Mouse (Mus musculus): ENCODE measurements around the gene Hnf4a. TPM values are rescaled to one million over a fixed set of nuclear protein-coding genes. Genes with fewer than 3 reads are reported as not detected.

Hnf4a gene
- polyA plus RNA-seq, 1 experiment from 2014 or later, result 24.2 TPM

GRCm38 (mm10) chr2:163609281-163609975 is 102.8 kb downstream of the Hnf4a start:
- TF ChIP-seq CTCF (IDR thresholded peaks at IDR 0.05; ENCODE audit: low read depth), result no peak
- no peak for TF ChIP-seq EP300 (optimal IDR thresholded peaks at IDR 0.05)
- H3K4me1 ChIP-seq (replicated peaks; ENCODE audit: control insufficient read depth, insufficient read depth), result no peaks in the 10 kb centered on the region
- 83% methylated on average over 12 of the region's 12 CpGs for WGBS
- no peaks in the 10 kb centered on the region for H3K27me3 ChIP-seq (ENCODE audit: control insufficient read depth, insufficient read depth, low read length)
- no peak overlapping the region for H3K9ac ChIP-seq (ENCODE audit: low read length)
- H3K27ac ChIP-seq (replicated peaks), result no peak overlapping the region
- no peaks in the 10 kb centered on the region for H3K9me3 ChIP-seq (ENCODE audit: control insufficient read depth, low read length)
- H3K4me2 ChIP-seq (replicated peaks; ENCODE audit: low read depth), result no peak overlapping the region
- no peak overlapping the region for H3K4me3 ChIP-seq (ENCODE audit: low read depth, low read length)
- no peak for ATAC-seq (ENCODE audit: low FRiP score, low TSS enrichment)
- no peak for DNase-seq (ENCODE audit: low spot score)
- H3K36me3 ChIP-seq (ENCODE audit: control insufficient read depth, insufficient read depth, low read length), result peaks cover 3% of the 10 kb centered on the region; the same call in 1 of the 2 replicates

GRCm38 (mm10) chr2:163611176-163611575 is 104.6 kb downstream of the Hnf4a start:
- Histone ChIP-seq H3K9me3 (ENCODE audit: control insufficient read depth, low read length) (no peaks in the 10 kb centered on the region), H3K4me3 (ENCODE audit: low read depth, low read length) (no peak overlapping the region), H3K27ac (replicated peaks) (no peak overlapping the region), H3K36me3 (ENCODE audit: control insufficient read depth, insufficient read depth, low read length) (peaks cover 7% of the 10 kb centered on the region), H3K4me2 (replicated peaks; ENCODE audit: low read depth) (no peak overlapping the region), H3K9ac (ENCODE audit: low read length) (no peak overlapping the region), H3K4me1 (replicated peaks; ENCODE audit: control insufficient read depth, insufficient read depth) (no peaks in the 10 kb centered on the region), H3K27me3 (ENCODE audit: control insufficient read depth, insufficient read depth, low read length) (no peaks in the 10 kb centered on the region)
- peak; percentile 63 for ATAC-seq (ENCODE audit: low FRiP score, low TSS enrichment)
- 61% methylated on average over 9 of the region's 9 CpGs for WGBS
- TF ChIP-seq EP300 (optimal IDR thresholded peaks at IDR 0.05) (peak; percentile 32), CTCF (IDR thresholded peaks at IDR 0.05; ENCODE audit: low read depth) (no peak)
- no peak for DNase-seq (ENCODE audit: low spot score)

GRCm38 (mm10) chr2:163613206-163613605 is 106.6 kb downstream of the Hnf4a start:
- H3K9ac ChIP-seq (ENCODE audit: low read length), result no peak overlapping the region
- no peaks in the 10 kb centered on the region for H3K27me3 ChIP-seq (ENCODE audit: control insufficient read depth, insufficient read depth, low read length)
- ATAC-seq (ENCODE audit: low FRiP score, low TSS enrichment) (no peak), DNase-seq (ENCODE audit: low spot score) (no peak)
- no peaks in the 10 kb centered on the region for H3K4me1 ChIP-seq (replicated peaks; ENCODE audit: control insufficient read depth, insufficient read depth)
- no peak overlapping the region for H3K4me3 ChIP-seq (ENCODE audit: low read depth, low read length)
- H3K4me2 ChIP-seq (replicated peaks; ENCODE audit: low read depth), result no peak overlapping the region
- H3K36me3 ChIP-seq (ENCODE audit: control insufficient read depth, insufficient read depth, low read length), result peaks cover 4% of the 10 kb centered on the region
- TF ChIP-seq CTCF (IDR thresholded peaks at IDR 0.05; ENCODE audit: low read depth), result no peak
- no peak for TF ChIP-seq EP300 (optimal IDR thresholded peaks at IDR 0.05)
- no peak overlapping the region for H3K27ac ChIP-seq (replicated peaks)
- no peaks in the 10 kb centered on the region for H3K9me3 ChIP-seq (ENCODE audit: control insufficient read depth, low read length)
- 95% methylated on average over 5 of the region's 5 CpGs for WGBS

GRCm38 (mm10) chr2:163613990-163614389 is 107.4 kb downstream of the Hnf4a start:
- TF ChIP-seq EP300 (optimal IDR thresholded peaks at IDR 0.05) (no peak), CTCF (IDR thresholded peaks at IDR 0.05; ENCODE audit: low read depth) (peak; percentile 35)
- no peaks in the 10 kb centered on the region for H3K27me3 ChIP-seq (ENCODE audit: control insufficient read depth, insufficient read depth, low read length)
- H3K9me3 ChIP-seq (ENCODE audit: control insufficient read depth, low read length), result no peaks in the 10 kb centered on the region
- 92% methylated on average over 4 of the region's 4 CpGs for WGBS
- H3K36me3 ChIP-seq (ENCODE audit: control insufficient read depth, insufficient read depth, low read length), result peaks cover 6% of the 10 kb centered on the region
- no peak overlapping the region for H3K9ac ChIP-seq (ENCODE audit: low read length)
- no peak overlapping the region for H3K4me3 ChIP-seq (ENCODE audit: low read depth, low read length)
- no peak overlapping the region for H3K4me2 ChIP-seq (replicated peaks; ENCODE audit: low read depth)
- no peak overlapping the region for H3K27ac ChIP-seq (replicated peaks)
- H3K4me1 ChIP-seq (replicated peaks; ENCODE audit: control insufficient read depth, insufficient read depth), result no peaks in the 10 kb centered on the region
- ATAC-seq (ENCODE audit: low FRiP score, low TSS enrichment) (no peak), DNase-seq (ENCODE audit: low spot score) (no peak)

- H3K4me2 ChIP-seq (replicated peaks; ENCODE audit: low read depth), result no peak overlapping the region
- H3K27me3 ChIP-seq (ENCODE audit: control insufficient read depth, insufficient read depth, low read length), result no peaks in the 10 kb centered on the region
- H3K27ac ChIP-seq (replicated peaks), result no peak overlapping the region
- TF ChIP-seq EP300 (optimal IDR thresholded peaks at IDR 0.05) (no peak), CTCF (IDR thresholded peaks at IDR 0.05; ENCODE audit: low read depth) (no peak)
- peaks cover 11% of the 10 kb centered on the region for H3K36me3 ChIP-seq (ENCODE audit: control insufficient read depth, insufficient read depth, low read length)
- DNase-seq (ENCODE audit: low spot score) (no peak), ATAC-seq (ENCODE audit: low FRiP score, low TSS enrichment) (no peak)
- H3K9me3 ChIP-seq (ENCODE audit: control insufficient read depth, low read length), result no peaks in the 10 kb centered on the region
- H3K4me3 ChIP-seq (ENCODE audit: low read depth, low read length), result no peak overlapping the region
- H3K4me1 ChIP-seq (replicated peaks; ENCODE audit: control insufficient read depth, insufficient read depth), result no peaks in the 10 kb centered on the region
- 89% methylated on average over 9 of the region's 9 CpGs for WGBS
- H3K9ac ChIP-seq (ENCODE audit: low read length), result no peak overlapping the region
Measured at GRCm38 (mm10) chr2:163615401-163615800, 108.8 kb downstream of the Hnf4a start.

- 83% methylated on average over 4 of the region's 4 CpGs for WGBS
- H3K9me3 ChIP-seq (ENCODE audit: control insufficient read depth, low read length), result no peaks in the 10 kb centered on the region
- no peak for DNase-seq (ENCODE audit: low spot score)
- no peak overlapping the region for H3K9ac ChIP-seq (ENCODE audit: low read length)
- no peak overlapping the region for H3K4me2 ChIP-seq (replicated peaks; ENCODE audit: low read depth)
- H3K4me3 ChIP-seq (ENCODE audit: low read depth, low read length), result no peak overlapping the region
- TF ChIP-seq EP300 (optimal IDR thresholded peaks at IDR 0.05), result no peak
- TF ChIP-seq CTCF (IDR thresholded peaks at IDR 0.05; ENCODE audit: low read depth), result no peak
- no peaks in the 10 kb centered on the region for H3K27me3 ChIP-seq (ENCODE audit: control insufficient read depth, insufficient read depth, low read length)
- no peaks in the 10 kb centered on the region for H3K4me1 ChIP-seq (replicated peaks; ENCODE audit: control insufficient read depth, insufficient read depth)
- H3K36me3 ChIP-seq (ENCODE audit: control insufficient read depth, insufficient read depth, low read length), result peaks cover 12% of the 10 kb centered on the region
- H3K27ac ChIP-seq (replicated peaks), result no peak overlapping the region
- no peak for ATAC-seq (ENCODE audit: low FRiP score, low TSS enrichment)
Measured at GRCm38 (mm10) chr2:163615906-163616651, 109.5 kb downstream of the Hnf4a start.

Data from stomach, postnatal 0 days (tissue).